In genomic region chr8:111090126-111090525, GRCm38 (mm10) we compare ENCODE assay signal across 9 mouse cellular contexts. TPM values are rescaled to one million over a fixed set of nuclear protein-coding genes. Genes with fewer than 3 reads are reported as not detected.
A peak's percentile ranks its signal among the peaks of the same experiment; 100 is the strongest.
DNase-seq lines count a peak whose midpoint lies in the region; ATAC-seq and TF ChIP-seq lines count a peak whose summit lies in the region.
"Had no signal": no experiment of that assay in that cellular context is flagged by ENCODE, and none has a peak within 500 bp of the region (broad histone marks: within the 10 kb centered on the region; RNA-seq: fewer than 3 reads in every experiment).

No protein-coding gene starts in this region.

- peak; percentile 75 for DNase-seq in CD4-positive helper T cell, adult 2 months (ENCODE audit: low read depth, low spot score)
- peak; percentile 62 for DNase-seq in MEL-GATA-1-ER (ENCODE audit: extremely low read depth, low read depth)
- peak; percentile 59 for DNase-seq in cerebellum, adult 11 months
- DNase-seq in frontal cortex, postnatal 36 days (ENCODE audit: low spot score in 2 of 2) = peak; percentile 69 to 73
- peak; percentile 60 for DNase-seq in layer of hippocampus, adult 11-12 months (ENCODE audit: low spot score)
- peak; percentile 89 for DNase-seq in lung, postnatal 0 days (ENCODE audit: low spot score)
- DNase-seq in right cerebral cortex, postnatal 14 days = peak; percentile 80
- DNase-seq in urinary bladder, postnatal 14 days (ENCODE audit: low spot score) = peak; percentile 75

- no peaks in the 10 kb centered on the region for H3K27me3 ChIP-seq in lung, postnatal 0 days (replicated peaks; ENCODE audit: insufficient read depth, low read length)
- H3K27me3 ChIP-seq: limb, embryonic 13.5 days had no signal

- ATAC-seq in lung, postnatal 0 days = no peak

- H3K4me3 ChIP-seq in lung, postnatal 0 days (ENCODE audit: low read depth, low read length) = no peak overlapping the region
- H3K4me3 ChIP-seq: limb, embryonic 13.5 days had no signal

- peak; percentile 89 for TF ChIP-seq CTCF in lung, postnatal 0 days (IDR thresholded peaks at IDR 0.05)

- H3K4me2 ChIP-seq in lung, postnatal 0 days (replicated peaks; ENCODE audit: low read depth, low read length) = no peak overlapping the region
- H3K4me2 ChIP-seq: limb, embryonic 13.5 days had no signal

- H3K4me1 ChIP-seq in lung, postnatal 0 days (ENCODE audit: insufficient read depth, low read depth, low read length) = no peaks in the 10 kb centered on the region
- H3K4me1 ChIP-seq: limb, embryonic 13.5 days had no signal

- TF ChIP-seq EP300 in lung, postnatal 0 days (IDR thresholded peaks at IDR 0.05) = no peak

- WGBS in lung, postnatal 0 days = 2% methylated on average over 2 of the region's 2 CpGs

- H3K27ac ChIP-seq in lung, postnatal 0 days (ENCODE audit: low read length) = no peak overlapping the region
- H3K27ac ChIP-seq: limb, embryonic 13.5 days had no signal

- no peak overlapping the region for H3K9ac ChIP-seq in lung, postnatal 0 days (replicated peaks; ENCODE audit: low read depth)

- no peaks in the 10 kb centered on the region for H3K9me3 ChIP-seq in lung, postnatal 0 days (ENCODE audit: low read length)
- H3K9me3 ChIP-seq: limb, embryonic 13.5 days had no signal

- no peaks in the 10 kb centered on the region for H3K36me3 ChIP-seq in lung, postnatal 0 days (ENCODE audit: insufficient read depth, low read length)
- H3K36me3 ChIP-seq: limb, embryonic 13.5 days had no signal

RNA-seq across cellular contexts. Expression of gene Clec18a, which starts 2.1 kb away (rescaled TPM):
- not detected in 2 replicates for polyA plus RNA-seq in lung, postnatal 0 days (2015; fragmentation: Nextera tagmentation; extraction: Ambion mirVana)
- polyA plus RNA-seq: limb, embryonic 13.5 days had no signal

RNA-seq across cellular contexts. Expression of gene Pdpr, which starts 4.3 kb away (rescaled TPM):
- 6.5 and 7.1 TPM in 2 replicates for polyA plus RNA-seq in lung, postnatal 0 days (2015; fragmentation: Nextera tagmentation; extraction: Ambion mirVana)

RNA-seq across cellular contexts. Expression of gene Exosc6, which starts 34.0 kb away (rescaled TPM):
- 4.2 and 5.0 TPM in 2 replicates for polyA plus RNA-seq in lung, postnatal 0 days (2015; fragmentation: Nextera tagmentation; extraction: Ambion mirVana)

RNA-seq across cellular contexts. Expression of gene Aars, which starts 57.2 kb away (rescaled TPM):
- 25.2 and 26.0 TPM in 2 replicates for polyA plus RNA-seq in lung, postnatal 0 days (2015; fragmentation: Nextera tagmentation; extraction: Ambion mirVana)

RNA-seq across cellular contexts. Expression of gene Ddx19b, which starts 58.6 kb away (rescaled TPM):
- 3.4 and 3.7 TPM in 2 replicates for polyA plus RNA-seq in lung, postnatal 0 days (2015; fragmentation: Nextera tagmentation; extraction: Ambion mirVana)
